Mouse (Mus musculus): ENCODE data around the gene Snrpd2.

The Snrpd2 gene

GRCm38 (mm10) chr7:19178443-19179092 is 29.0 kb downstream of the Snrpd2 start:
- peak; percentile 72 to 89 for DNase-seq

- DNase-seq, result peak; percentile 69 to 84
Measured at GRCm38 (mm10) chr7:19179173-19179572, 29.7 kb downstream of the Snrpd2 start.

GRCm38 (mm10) chr7:19179936-19180335 is 30.4 kb downstream of the Snrpd2 start:
- DNase-seq, result no peak

DNA sequence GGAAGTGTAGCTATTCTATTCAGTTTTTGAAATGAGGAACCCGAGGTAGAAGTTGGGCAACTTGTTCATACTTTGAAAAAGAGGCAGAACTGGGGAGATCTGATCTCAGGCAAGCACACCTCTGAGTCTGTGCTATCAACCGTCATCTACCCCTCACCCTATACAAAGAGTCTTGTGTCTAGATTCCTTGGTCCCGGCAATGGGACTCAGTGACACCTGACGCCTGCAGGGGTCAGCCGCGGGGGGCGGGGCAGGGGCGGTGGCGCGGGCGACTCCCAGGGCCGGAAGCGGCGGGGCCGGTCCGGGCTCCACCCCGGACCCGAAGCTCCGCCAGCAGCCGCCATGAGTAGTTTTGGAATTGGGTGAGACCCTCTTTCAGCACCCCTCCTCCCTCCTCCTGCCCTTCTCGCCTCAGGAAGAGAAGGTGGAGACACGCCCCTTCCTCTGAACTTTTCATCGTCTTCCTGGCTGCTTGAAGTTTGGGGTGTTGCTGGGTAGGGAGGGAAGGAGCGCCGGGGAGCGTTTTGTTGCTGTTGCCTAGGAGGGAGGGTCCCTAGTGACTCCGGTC is 31.4 kb downstream of the Snrpd2 start:
- DNase-seq, result peak; percentile 57 to 80

GRCm38 (mm10) chr7:19184250-19184649 is 34.7 kb downstream of the Snrpd2 start:
- peak in 1 of 2 experiments; percentile 39 for DNase-seq

DNA sequence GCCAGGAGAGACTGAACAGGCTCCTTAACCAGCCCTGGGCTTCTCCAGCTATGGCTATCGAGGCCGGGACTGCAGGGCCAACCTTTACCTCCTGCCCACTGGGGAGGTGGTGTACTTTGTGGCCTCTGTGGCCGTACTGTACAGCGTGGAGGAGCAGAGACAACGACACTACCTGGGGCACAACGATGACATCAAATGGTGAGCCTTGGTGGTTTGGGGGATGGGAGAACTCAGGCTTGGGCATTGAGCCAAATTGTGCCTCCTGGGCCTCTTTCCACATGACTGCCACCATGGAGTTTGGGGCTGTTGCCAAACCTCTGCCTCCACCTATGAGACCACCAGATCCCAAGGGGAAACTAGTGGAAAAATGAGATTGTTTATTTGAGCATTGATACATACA is 35.2 kb downstream of the Snrpd2 start:
- peak; percentile 45 to 63 for DNase-seq

DNA sequence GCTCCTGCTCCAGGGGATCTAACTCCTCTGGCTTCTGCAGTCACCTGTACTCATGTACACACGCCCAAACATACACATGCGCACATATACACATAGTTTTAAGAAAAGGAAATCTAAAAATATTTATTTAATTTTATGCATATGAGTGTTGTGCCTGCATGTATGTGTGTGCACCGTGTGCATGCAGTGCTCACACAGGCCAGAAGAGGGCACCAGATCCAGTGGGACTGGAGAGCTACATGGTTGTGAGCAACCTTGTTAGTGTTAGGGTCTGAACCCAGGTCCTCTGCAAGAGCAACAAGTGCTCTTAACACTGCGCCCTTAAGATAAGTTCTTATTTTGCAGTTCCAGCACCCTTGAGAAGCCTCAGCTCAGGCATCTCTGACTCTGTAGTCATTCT is 45.2 kb downstream of the Snrpd2 start:
- no peak for DNase-seq

GRCm38 (mm10) chr7:19196676-19197075 is 47.2 kb downstream of the Snrpd2 start:
- DNase-seq, result peak in 1 of 2 experiments; percentile 66

- peak in 1 of 2 experiments; percentile 51 for DNase-seq
Measured at GRCm38 (mm10) chr7:19197985-19198384, 48.5 kb downstream of the Snrpd2 start.

DNA sequence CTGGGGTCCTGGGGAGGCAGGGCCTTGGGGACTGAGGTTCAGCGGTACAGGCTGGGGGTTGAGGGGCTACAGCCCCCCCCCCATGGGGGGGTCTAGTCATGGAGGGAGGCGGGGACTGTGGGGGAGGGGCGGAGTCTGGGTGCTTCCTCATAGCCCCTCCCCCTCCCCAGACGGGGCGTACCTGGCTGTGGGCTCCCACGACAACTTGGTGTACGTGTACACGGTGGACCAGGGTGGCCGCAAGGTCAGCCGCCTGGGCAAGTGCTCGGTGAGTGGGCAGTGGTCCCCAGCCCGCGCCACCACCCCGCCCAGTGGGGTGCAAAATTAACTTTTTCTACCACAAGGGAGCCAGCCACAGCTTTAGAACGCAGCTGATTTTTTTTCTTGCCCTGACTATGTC is 52.1 kb downstream of the Snrpd2 start:
- peak in 1 of 2 experiments; percentile 36 for DNase-seq

GRCm38 (mm10) chr7:19202065-19202850 is 52.7 kb downstream of the Snrpd2 start:
- peak in 1 of 2 experiments; percentile 30 for DNase-seq
